Mouse (Mus musculus): Measurements from ENCODE around the gene Selenom. TPM values are rescaled to one million over a fixed set of nuclear protein-coding genes. Genes with fewer than 3 reads are reported as not detected.

The Selenom gene
- polyA plus RNA-seq (2014; fragmentation: Illumina TruSeq; extraction: RNeasy Lipid Tissue Mini Kit (QIAGEN cat#74804); ENCODE audit: low read depth, low replicate concordance), result 2.0 TPM

GRCm38 (mm10) chr11:3514529-3515054 is at the start of gene Selenom:
Selenom (plus strand) TSS chr11:3514684.

GRCm38 (mm10) chr11:3487952-3488570 is 26.4 kb upstream of the Selenom start, which contains the start of gene Pla2g3:
Pla2g3 (plus strand) TSS chr11:3488284.

GRCm38 (mm10) chr11:3540451-3541085 is 26.1 kb downstream of the Selenom start, which contains the start of gene Smtn:
Smtn (minus strand) TSS chr11:3540612.

Other genes starting within 250 kb of the Selenom start
- gene Drg1, start 248.3 kb upstream of the Selenom start, polyA plus RNA-seq (2014; fragmentation: Illumina TruSeq; extraction: RNeasy Lipid Tissue Mini Kit (QIAGEN cat#74804); ENCODE audit: low read depth, low replicate concordance), result 273 TPM
- gene Patz1, start 225.8 kb upstream of the Selenom start, polyA plus RNA-seq (2014; fragmentation: Illumina TruSeq; extraction: RNeasy Lipid Tissue Mini Kit (QIAGEN cat#74804); ENCODE audit: low read depth, low replicate concordance), result 15.3 TPM
- gene Pik3ip1, start 184.3 kb upstream of the Selenom start, polyA plus RNA-seq (2014; fragmentation: Illumina TruSeq; extraction: RNeasy Lipid Tissue Mini Kit (QIAGEN cat#74804); ENCODE audit: low read depth, low replicate concordance), result 3.4 TPM
- gene Limk2, start 105.5 kb upstream of the Selenom start, polyA plus RNA-seq (2014; fragmentation: Illumina TruSeq; extraction: RNeasy Lipid Tissue Mini Kit (QIAGEN cat#74804); ENCODE audit: low read depth, low replicate concordance), result 6.8 TPM
- 38.4 TPM for gene Rnf185, start 62.3 kb upstream of the Selenom start, polyA plus RNA-seq (2014; fragmentation: Illumina TruSeq; extraction: RNeasy Lipid Tissue Mini Kit (QIAGEN cat#74804); ENCODE audit: low read depth, low replicate concordance)
- gene Pla2g3, start 26.4 kb upstream of the Selenom start, polyA plus RNA-seq (2014; fragmentation: Illumina TruSeq; extraction: RNeasy Lipid Tissue Mini Kit (QIAGEN cat#74804); ENCODE audit: low read depth, low replicate concordance), result not detected
- gene Inpp5j, start 9.9 kb upstream of the Selenom start, polyA plus RNA-seq (2014; fragmentation: Illumina TruSeq; extraction: RNeasy Lipid Tissue Mini Kit (QIAGEN cat#74804); ENCODE audit: low read depth, low replicate concordance), result not detected
- 0.87 TPM for gene Smtn, start 25.9 kb downstream of the Selenom start, polyA plus RNA-seq (2014; fragmentation: Illumina TruSeq; extraction: RNeasy Lipid Tissue Mini Kit (QIAGEN cat#74804); ENCODE audit: low read depth, low replicate concordance)
- gene Morc2a, start 134.5 kb downstream of the Selenom start, polyA plus RNA-seq (2014; fragmentation: Illumina TruSeq; extraction: RNeasy Lipid Tissue Mini Kit (QIAGEN cat#74804); ENCODE audit: low read depth, low replicate concordance), result 36.0 TPM